Mouse (Mus musculus) embryonic stem cell, embryonic (primary cell): ENCODE data around the gene Arl15.

Experiments
- CTCF ChIA-PET, 4 experiments: fragments of 300-600 bp in 2 of 4; fragments of 350-600 bp in 2 of 4; sonication (Branson Sonifier 250); formaldehyde crosslinking; loops; one replicate each; lab custom pipeline; 2022; ENCODE audit warnings: inconsistent platforms in 2 of 4; lab: Charles Lee
- POLR2A ChIA-PET, 4 experiments: fragments of 300-600 bp in 2 of 4; fragments of 350-600 bp in 2 of 4; sonication (Branson Sonifier 250); formaldehyde crosslinking; loops; one replicate each; lab custom pipeline; 2022; ENCODE audit warnings: antibody characterized with exemption in 4 of 4, inconsistent platforms in 1 of 4; lab: Charles Lee

The Arl15 gene

GRCm38 (mm10) chr13:113852376-113852666, 58.0 kb downstream of the Arl15 start:
- POLR2A ChIA-PET: interaction anchor here in 2 of 4 experiments (0.9 to 2.7 kb wide), 4 partner anchors 13 to 58 kb away, joined by 4 to 9 read pairs (median 4); partner anchors contain the start of gene Arl15 (in 1 of the 2)
- CTCF ChIA-PET: interaction anchor here in 1 of 4 experiments (2.5 kb wide), 1 partner anchor 13 kb away, joined by 11 read pairs; no protein-coding TSS in a partner anchor

GRCm38 (mm10) chr13:113854146-113854545, 59.8 kb downstream of the Arl15 start:
- ChIA-PET CTCF (interaction anchor here in 1 of 4 experiments (1.9 kb wide), 1 partner anchor 11 kb away, joined by 8 read pairs; no protein-coding TSS in a partner anchor), POLR2A (interaction anchor here in 2 of 4 experiments (0.6 to 2.1 kb wide), 7 partner anchors 8 to 173 kb away, joined by 3 to 10 read pairs (median 3); partner anchors contain the start of gene Arl15 (in 1 of the 2))

- POLR2A ChIA-PET: interaction anchor here in 2 of 4 experiments (0.6 to 2.1 kb wide), 6 partner anchors 9 to 173 kb away, joined by 3 to 10 read pairs (median 3); partner anchors contain the start of gene Arl15 (in 1 of the 2)
These were observed 60.4 kb downstream of the Arl15 start for GRCm38 (mm10) chr13:113854551-113855312.

GRCm38 (mm10) chr13:113856946-113857345, 62.6 kb downstream of the Arl15 start:
- ChIA-PET POLR2A (interaction anchor here in 1 of 4 experiments (0.6 to 4.5 kb wide), 4 partner anchors 11 to 40 kb away, joined by 3 to 26 read pairs (median 3); no protein-coding TSS in a partner anchor), CTCF (no interaction called here)

More at GRCm38 (mm10) chr13:113854551-113855312, 60.4 kb downstream of the Arl15 start:
- CTCF ChIA-PET: interaction anchor here in 1 of 4 experiments (1.9 kb wide), 1 partner anchor 10 kb away, joined by 8 read pairs; no protein-coding TSS in a partner anchor

- CTCF ChIA-PET: interaction anchor here in 3 of 4 experiments (0.7 to 1.3 kb wide), 8 partner anchors 10 to 997 kb away, joined by 3 to 10 read pairs (median 4); partner anchors contain the start of gene Arl15 (in 1 of the 3)
These were observed 64.5 kb downstream of the Arl15 start for GRCm38 (mm10) chr13:113858667-113859391.

GRCm38 (mm10) chr13:113859392-113859776, 65.1 kb downstream of the Arl15 start:
- POLR2A ChIA-PET: interaction anchor here in 3 of 4 experiments (0.6 to 4.5 kb wide), 11 partner anchors 9 to 179 kb away, joined by 3 to 28 read pairs (median 4); partner anchors contain the start of gene Arl15 (in 1 of the 3)
- CTCF ChIA-PET: interaction anchor here in 1 of 4 experiments (1.2 kb wide), 1 partner anchor 166 kb away, joined by 3 read pairs; no protein-coding TSS in a partner anchor

More at GRCm38 (mm10) chr13:113858667-113859391, 64.5 kb downstream of the Arl15 start:
- POLR2A ChIA-PET: interaction anchor here (0.5 to 4.5 kb wide), 37 partner anchors 8 to 746 kb away, joined by 3 to 28 read pairs (median 5); partner anchors contain the start of gene Arl15 (in 3 of the 4)

GRCm38 (mm10) chr13:113860816-113861215, 66.5 kb downstream of the Arl15 start:
- CTCF ChIA-PET: interaction anchor here in 2 of 4 experiments (0.6 to 1.1 kb wide), 2 partner anchors 92 to 168 kb away, joined by 3 read pairs; no protein-coding TSS in a partner anchor
- POLR2A ChIA-PET: interaction anchor here (0.5 to 4.5 kb wide), 7 partner anchors 17 to 194 kb away, joined by 3 to 28 read pairs (median 4); partner anchors contain the start of gene Arl15 (in 3 of the 4)

GRCm38 (mm10) chr13:113861231-113861630, 66.9 kb downstream of the Arl15 start:
- CTCF ChIA-PET: interaction anchor here in 1 of 4 experiments (1.1 kb wide), 1 partner anchor 168 kb away, joined by 3 read pairs; no protein-coding TSS in a partner anchor
- POLR2A ChIA-PET: interaction anchor here in 3 of 4 experiments (0.5 to 4.5 kb wide), 3 partner anchors 17 to 194 kb away, joined by 3 to 28 read pairs (median 26); partner anchors contain the start of gene Arl15 (in 1 of the 3)

- ChIA-PET POLR2A (no interaction called here), CTCF (interaction anchor here in 1 of 4 experiments (3.6 kb wide), 1 partner anchor 223 kb away, joined by 61 read pairs; no protein-coding TSS in a partner anchor)
These were observed 68.6 kb downstream of the Arl15 start for GRCm38 (mm10) chr13:113862951-113863350.

- ChIA-PET CTCF (interaction anchor here in 1 of 4 experiments (3.6 kb wide), 1 partner anchor 224 kb away, joined by 61 read pairs; no protein-coding TSS in a partner anchor), POLR2A (no interaction called here)
These were observed 69.4 kb downstream of the Arl15 start for GRCm38 (mm10) chr13:113863688-113864087.

- ChIA-PET POLR2A (interaction anchor here in 3 of 4 experiments (0.6 to 2.3 kb wide), 11 partner anchors 9 to 136 kb away, joined by 3 to 16 read pairs (median 5); partner anchors contain the start of gene Arl15 (in 3 of the 3)), CTCF (interaction anchor here (0.6 to 3.6 kb wide), 53 partner anchors 9 to 950 kb away, joined by 3 to 61 read pairs (median 4); partner anchors contain the start of genes Arl15 (in 3 of the 4), Snx18 (in 2 of the 4), BC067074 (in 1 of the 4) and Hspb3 (in 1 of the 4))
These were observed 70.0 kb downstream of the Arl15 start for GRCm38 (mm10) chr13:113864278-113864677.

GRCm38 (mm10) chr13:113864893-113865292, 70.6 kb downstream of the Arl15 start:
- POLR2A ChIA-PET: interaction anchor here in 3 of 4 experiments (0.6 to 2.3 kb wide), 14 partner anchors 8 to 277 kb away, joined by 3 to 16 read pairs (median 4); partner anchors contain the start of gene Arl15 (in 3 of the 3)
- CTCF ChIA-PET: interaction anchor here (0.6 to 3.6 kb wide), 75 partner anchors 9 to 949 kb away, joined by 3 to 61 read pairs (median 4); partner anchors contain the start of genes Arl15 (in 3 of the 4), Snx18 (in 2 of the 4), BC067074 (in 1 of the 4) and Hspb3 (in 1 of the 4)

GRCm38 (mm10) chr13:113865378-113865777, 71.1 kb downstream of the Arl15 start:
- ChIA-PET CTCF (interaction anchor here (0.6 to 3.6 kb wide), 75 partner anchors 8 to 879 kb away, joined by 3 to 61 read pairs (median 4); partner anchors contain the start of genes Arl15 (in 2 of the 4), Hspb3 (in 1 of the 4) and Snx18 (in 1 of the 4)), POLR2A (interaction anchor here in 3 of 4 experiments (0.7 to 2.3 kb wide), 13 partner anchors 14 to 277 kb away, joined by 3 to 16 read pairs (median 4); partner anchors contain the start of gene Arl15 (in 2 of the 3))

- CTCF ChIA-PET: interaction anchor here (0.6 to 3.6 kb wide), 80 partner anchors 11 to 880 kb away, joined by 3 to 61 read pairs (median 4); partner anchors contain the start of genes Arl15 (in 2 of the 4) and Hspb3 (in 1 of the 4)
- POLR2A ChIA-PET: interaction anchor here in 3 of 4 experiments (0.7 to 2.3 kb wide), 12 partner anchors 14 to 573 kb away, joined by 3 to 16 read pairs (median 3); partner anchors contain the start of genes Arl15 (in 2 of the 3) and BC067074 (in 1 of the 3)
These were observed 71.5 kb downstream of the Arl15 start for GRCm38 (mm10) chr13:113865806-113866205.

- ChIA-PET POLR2A (interaction anchor here in 3 of 4 experiments (0.7 to 2.6 kb wide), 4 partner anchors 13 to 1485 kb away, joined by 3 to 7 read pairs (median 4); no protein-coding TSS in a partner anchor), CTCF (interaction anchor here in 3 of 4 experiments (0.6 to 1.5 kb wide), 5 partner anchors 224 to 657 kb away, joined by 4 to 11 read pairs (median 6); no protein-coding TSS in a partner anchor)
These were observed 73.4 kb downstream of the Arl15 start for GRCm38 (mm10) chr13:113867736-113868135.
